Mouse (Mus musculus) cerebellum, adult 11 months (tissue): Measurements from ENCODE around the gene Vmn2r2.

ENCODE experiments used
- DNase-seq: peaks from one replicate; pipeline ENCODE4 v3.0.0; 2022

Gene Vmn2r2

GRCm38 (mm10) chr3:64141878-64142508 is at the start of gene Vmn2r2:
Vmn2r2 (minus strand) TSS chr3:64141928.
- DNase-seq = no peak

GRCm38 (mm10) chr3:64113352-64114046 is 28.2 kb downstream of the Vmn2r2 start:
- DNase-seq = peak; percentile 6

GRCm38 (mm10) chr3:64112707-64113106 is 29.0 kb downstream of the Vmn2r2 start:
- no peak for DNase-seq

- no peak for DNase-seq
These were observed 60.5 kb downstream of the Vmn2r2 start, which contains the start of gene Vmn2r1 for GRCm38 (mm10) chr3:64081247-64081646. Vmn2r1 (plus strand) TSS chr3:64081547.
